Mouse (Mus musculus) heart, adult 2 months (tissue): ENCODE results near the gene Bnc2.

Experiments
- CTCF ChIP-seq: fragments of 200-600 bp; IDR thresholded peaks from 2 replicates; pipeline ENCODE4 v1.8.1; 2022; ENCODE audit warnings: antibody characterized with exemption, mild to moderate bottlenecking, moderate library complexity
- POLR2A ChIP-seq: fragments of 200-500 bp; IDR thresholded peaks from 2 replicates; pipeline ENCODE4 v1.6.1; 2011; ENCODE audit warnings: mild to moderate bottlenecking, low read depth, low read length, control low read depth; ENCODE audit not compliant: insufficient read depth

GRCm38 (mm10) chr4:84362337-84362823, 312.7 kb downstream of the Bnc2 start:
- TF ChIP-seq CTCF (no peak), POLR2A (no peak)
